Mouse (Mus musculus) forebrain, embryonic 11.5 days (tissue): ENCODE data around the gene Slc10a7. TPM values are rescaled to one million over a fixed set of nuclear protein-coding genes. Genes with fewer than 3 reads are reported as not detected.
"Not testable (repeated sequence)": the region's sequence is repeated elsewhere in the genome, so short reads cannot be mapped to it uniquely, and the experiment has no call there.

Experiments
- ATAC-seq: fragments of 200-750 bp; cut with Nextera tagmentation; replicated peaks from 2 replicates; pipeline ENCODE4 v1.8.0; 2017; ENCODE audit warnings: moderate TSS enrichment; ENCODE audit not compliant: low FRiP score
- DNase-seq: peaks from one replicate; pipeline ENCODE4 v3.0.0-alpha.2; 2017; ENCODE audit warnings: low spot score
- H3K27ac ChIP-seq: fragments of 300-500 bp; sonication (generic); 2 replicates; pipeline ENCODE4 v1.5.1; 2014; ENCODE audit warnings: low read depth, low read length
- H3K27me3 ChIP-seq: fragments of 300-500 bp; sonication (generic); 2 replicates; pipeline ENCODE4 v1.6.1; 2014; ENCODE audit warnings: mild to moderate bottlenecking, low read length, mixed read lengths; ENCODE audit not compliant: control insufficient read depth, insufficient read depth
- H3K36me3 ChIP-seq: fragments of 300-500 bp; sonication (generic); 2 replicates; pipeline ENCODE4 v1.6.1; 2014; ENCODE audit warnings: mild to moderate bottlenecking, low read length, moderate library complexity, mixed read lengths; ENCODE audit not compliant: control insufficient read depth, insufficient read depth
- H3K4me1 ChIP-seq: fragments of 300-500 bp; sonication (generic); replicated peaks from 2 replicates; pipeline ENCODE4 v1.6.1; 2014; ENCODE audit warnings: low read length, mixed read lengths; ENCODE audit not compliant: control insufficient read depth, insufficient read depth
- H3K4me2 ChIP-seq: fragments of 300-500 bp; sonication (generic); 2 replicates; pipeline ENCODE4 v1.6.1; 2014; ENCODE audit warnings: low read depth, mild to moderate bottlenecking, low read length, moderate library complexity, mixed read lengths; ENCODE audit not compliant: severe bottlenecking
- H3K4me3 ChIP-seq: fragments of 300-500 bp; sonication (generic); 2 replicates; pipeline ENCODE4 v1.5.1; 2014; ENCODE audit warnings: low read depth, low read length
- H3K9ac ChIP-seq: fragments of 300-500 bp; sonication (generic); 2 replicates; pipeline ENCODE4 v1.6.1; 2014; ENCODE audit warnings: low read length
- H3K9me3 ChIP-seq: fragments of 300-500 bp; sonication (generic); 2 replicates; pipeline ENCODE4 v1.6.1; 2016; ENCODE audit warnings: low read length, mixed read lengths; ENCODE audit not compliant: control insufficient read depth
- WGBS: fragments of 180-500 bp; shearing (Covaris S2); extraction: QIAGEN DNeasy Blood & Tissue Kit; methylation state at CpG from one replicate; pipeline ENCODE4 v1.1.7; 2014; 5-methylcytosine and 5-hydroxymethylcytosine counted together
- polyA plus RNA-seq: library from polyadenylated mRNA; unstranded; fragments of >200 nt; fragmentation: Nextera tagmentation; extraction: Ambion mirVana; gene quantifications from 2 replicates; pipeline ENCODE4 v1.2.1, GENCODE M21; 2014

Slc10a7 gene
- polyA plus RNA-seq, 1 experiment from 2014 or later = 8.5 TPM

- WGBS = 84% methylated on average over 5 of the region's 5 CpGs
- ATAC-seq = no peak
- Histone ChIP-seq H3K4me1 (no peaks in the 10 kb centered on the region), H3K4me2 (no peak overlapping the region), H3K27me3 (no peaks in the 10 kb centered on the region), H3K4me3 (no peak overlapping the region), H3K9me3 (no peaks in the 10 kb centered on the region), H3K27ac (no peak overlapping the region), H3K36me3 (no peaks in the 10 kb centered on the region), H3K9ac (no peak overlapping the region)
- DNase-seq = no peak
Measured at GRCm38 (mm10) chr8:78536716-78537115, 27.6 kb downstream of the Slc10a7 start.

DNA sequence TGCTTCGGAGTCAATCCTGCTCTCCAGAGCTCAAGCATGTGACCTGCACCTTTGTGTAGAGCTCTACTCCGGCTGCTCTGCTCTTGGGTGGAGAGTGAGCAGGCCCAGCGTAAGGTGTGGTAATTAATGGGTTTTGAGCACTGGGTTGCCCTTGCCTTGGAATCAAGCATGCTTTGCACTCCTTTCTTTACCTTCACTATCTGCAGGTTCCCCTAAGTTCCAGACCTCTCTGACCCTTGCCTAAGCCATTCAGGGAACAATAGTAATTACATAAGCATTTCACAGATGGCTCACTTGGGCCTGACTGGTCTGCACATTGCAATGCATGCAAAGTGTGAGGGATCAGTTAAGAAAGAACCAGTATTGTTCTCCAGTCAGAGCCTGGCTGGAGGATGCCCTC is 28.6 kb downstream of the Slc10a7 start:
- no peak for ATAC-seq
- no peaks in the 10 kb centered on the region for H3K27me3 ChIP-seq
- H3K36me3 ChIP-seq = no peaks in the 10 kb centered on the region
- H3K4me1 ChIP-seq = no peaks in the 10 kb centered on the region
- DNase-seq = no peak
- 83% methylated on average over 3 of the region's 3 CpGs for WGBS
- H3K9me3 ChIP-seq = no peaks in the 10 kb centered on the region
- H3K27ac ChIP-seq = no peak overlapping the region
- no peak overlapping the region for H3K9ac ChIP-seq
- H3K4me2 ChIP-seq = no peak overlapping the region
- no peak overlapping the region for H3K4me3 ChIP-seq

DNA sequence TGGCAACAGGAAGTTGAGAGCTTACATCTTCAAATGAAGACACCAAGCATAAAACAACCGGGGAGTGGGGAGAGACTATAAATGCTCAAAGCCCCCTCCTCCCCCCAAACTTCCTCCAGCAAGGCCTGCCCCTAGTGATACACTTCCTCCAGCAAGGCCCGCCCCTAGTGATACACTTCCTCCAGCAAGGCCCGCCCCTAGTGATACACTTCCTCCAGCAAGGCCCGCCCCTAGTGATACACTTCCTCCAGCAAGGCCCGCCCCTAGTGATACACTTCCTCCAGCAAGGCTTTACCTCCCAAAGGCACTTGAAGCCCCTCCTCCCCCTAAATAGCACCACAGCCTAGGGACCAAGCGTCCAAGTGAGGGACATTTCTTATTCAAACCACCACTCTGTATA is 33.5 kb downstream of the Slc10a7 start:
- not testable (repeated sequence) for H3K9me3 ChIP-seq, H3K4me3 ChIP-seq, ATAC-seq, H3K9ac ChIP-seq, H3K27me3 ChIP-seq, DNase-seq, H3K4me2 ChIP-seq, H3K36me3 ChIP-seq, H3K4me1 ChIP-seq, H3K27ac ChIP-seq
- WGBS = 93% methylated on average over 5 of the region's 6 CpGs

- H3K4me3 ChIP-seq = no peak overlapping the region
- H3K27me3 ChIP-seq = no peaks in the 10 kb centered on the region
- H3K4me2 ChIP-seq = no peak overlapping the region
- H3K36me3 ChIP-seq = no peaks in the 10 kb centered on the region
- H3K27ac ChIP-seq = no peak overlapping the region
- DNase-seq = no peak
- H3K9ac ChIP-seq = no peak overlapping the region
- 46% methylated on average over 1 of the region's 1 CpGs for WGBS
- no peak for ATAC-seq
- H3K4me1 ChIP-seq = no peaks in the 10 kb centered on the region
- H3K9me3 ChIP-seq = no peaks in the 10 kb centered on the region
Measured at GRCm38 (mm10) chr8:78543621-78544020, 34.5 kb downstream of the Slc10a7 start.

DNA sequence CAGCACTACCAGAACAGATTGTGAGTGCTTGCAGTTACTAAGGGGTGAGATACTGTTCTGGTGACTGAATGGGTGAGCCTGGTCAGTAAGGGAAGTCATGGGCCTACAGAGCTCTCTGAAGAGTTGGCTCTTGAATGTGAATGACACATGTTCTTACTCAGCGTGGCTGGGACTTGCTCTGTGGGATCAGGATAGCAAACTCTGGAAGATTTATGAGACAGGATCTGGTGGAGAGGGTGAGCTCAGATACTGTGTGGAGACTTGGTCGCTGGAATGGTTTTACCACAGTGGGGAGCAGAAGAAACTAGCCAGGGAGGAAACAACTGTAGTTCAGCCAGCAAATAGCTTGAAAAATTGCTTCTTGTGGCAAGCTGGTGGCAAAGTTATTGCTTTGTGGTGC is 35.4 kb downstream of the Slc10a7 start:
- 77% methylated on average over 2 of the region's 2 CpGs for WGBS
- DNase-seq (no peak), ATAC-seq (no peak)
- no peaks in the 10 kb centered on the region for H3K9me3 ChIP-seq
- no peaks in the 10 kb centered on the region for H3K4me1 ChIP-seq
- no peaks in the 10 kb centered on the region for H3K36me3 ChIP-seq
- H3K27me3 ChIP-seq = no peaks in the 10 kb centered on the region
- no peak overlapping the region for H3K9ac ChIP-seq
- no peak overlapping the region for H3K4me3 ChIP-seq
- H3K27ac ChIP-seq = no peak overlapping the region
- H3K4me2 ChIP-seq = no peak overlapping the region

- 56% methylated on average over 7 of the region's 14 CpGs for WGBS
- not testable (repeated sequence) for ATAC-seq, H3K4me3 ChIP-seq, H3K4me2 ChIP-seq, H3K27ac ChIP-seq, H3K4me1 ChIP-seq, H3K27me3 ChIP-seq, H3K9ac ChIP-seq, H3K36me3 ChIP-seq, DNase-seq, H3K9me3 ChIP-seq
Measured at GRCm38 (mm10) chr8:78545153-78545817, 36.1 kb downstream of the Slc10a7 start.

DNA sequence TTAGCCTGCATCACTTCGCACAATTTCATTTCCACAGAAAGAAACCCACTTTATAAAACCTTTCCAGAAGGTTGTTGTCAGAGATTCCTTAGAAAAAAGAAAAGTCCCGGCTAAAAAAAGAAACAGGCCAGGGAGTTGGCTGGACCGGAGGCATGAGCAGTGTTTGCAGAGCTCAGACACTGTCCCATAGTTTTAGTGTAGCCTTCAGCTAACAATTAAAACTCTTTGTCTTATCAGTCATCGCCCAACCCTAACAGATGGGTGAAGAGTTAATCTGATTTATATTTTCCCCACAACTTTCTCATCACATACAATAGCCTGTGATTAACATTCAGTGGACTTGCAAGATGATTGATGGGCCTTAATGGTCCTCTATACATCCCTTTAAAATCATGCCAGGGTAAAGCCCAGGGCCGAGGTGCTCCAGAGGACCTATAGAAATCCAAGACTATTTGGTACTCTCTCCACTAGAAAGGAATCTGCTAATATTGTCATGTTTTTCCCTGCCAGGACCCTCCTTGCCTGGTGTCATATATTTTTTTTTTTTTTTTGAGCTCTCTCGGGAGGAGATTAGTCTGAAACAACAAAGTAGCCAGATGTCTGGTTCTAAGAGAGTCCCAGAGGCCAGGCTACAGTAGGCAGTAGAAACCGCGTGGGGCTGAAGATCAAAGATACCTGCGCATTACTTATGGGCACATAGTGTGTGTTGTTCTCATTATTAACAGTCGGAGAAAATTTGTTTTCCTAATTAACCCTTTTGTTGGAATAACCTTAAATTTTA is 41.0 kb downstream of the Slc10a7 start:
- ATAC-seq (0 out of 2 replicates have a peak, but pooled peaks have one; percentile 55), DNase-seq (no peak)
- no peak overlapping the region for H3K27ac ChIP-seq
- no peaks in the 10 kb centered on the region for H3K9me3 ChIP-seq
- no peak overlapping the region for H3K9ac ChIP-seq
- 56% methylated on average over 10 of the region's 10 CpGs for WGBS
- H3K27me3 ChIP-seq = no peaks in the 10 kb centered on the region
- H3K4me1 ChIP-seq = peaks cover 2% of the 10 kb centered on the region; the same call in 1 of the 2 replicates
- H3K36me3 ChIP-seq = no peaks in the 10 kb centered on the region
- no peak overlapping the region for H3K4me2 ChIP-seq
- no peak overlapping the region for H3K4me3 ChIP-seq

DNA sequence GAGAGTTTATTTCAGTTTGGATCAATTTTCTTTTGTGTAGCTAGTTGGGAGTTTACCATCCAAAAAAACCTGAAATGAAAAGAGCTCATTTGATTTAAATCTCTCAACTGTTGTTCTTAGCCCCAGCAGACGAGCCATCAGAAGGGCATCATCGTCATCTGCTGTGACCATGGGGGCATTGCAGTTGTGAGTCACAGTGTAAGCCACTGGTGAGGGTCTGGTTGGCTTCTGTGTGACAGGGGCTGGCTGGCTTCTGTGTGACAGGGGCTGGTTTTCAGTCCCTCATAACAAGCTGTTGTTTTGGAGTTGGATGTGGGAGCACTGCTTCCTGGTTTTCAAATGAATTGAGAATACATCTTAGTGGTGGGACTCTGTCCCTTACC is 41.6 kb downstream of the Slc10a7 start:
- Histone ChIP-seq H3K9me3 (no peaks in the 10 kb centered on the region), H3K27me3 (no peaks in the 10 kb centered on the region), H3K36me3 (no peaks in the 10 kb centered on the region), H3K4me2 (no peak overlapping the region), H3K4me3 (no peak overlapping the region), H3K9ac (no peak overlapping the region), H3K4me1 (peaks cover 2% of the 10 kb centered on the region; the same call in 1 of the 2 replicates), H3K27ac (no peak overlapping the region)
- ATAC-seq (no peak), DNase-seq (no peak)
- 71% methylated on average over 2 of the region's 2 CpGs for WGBS

DNA sequence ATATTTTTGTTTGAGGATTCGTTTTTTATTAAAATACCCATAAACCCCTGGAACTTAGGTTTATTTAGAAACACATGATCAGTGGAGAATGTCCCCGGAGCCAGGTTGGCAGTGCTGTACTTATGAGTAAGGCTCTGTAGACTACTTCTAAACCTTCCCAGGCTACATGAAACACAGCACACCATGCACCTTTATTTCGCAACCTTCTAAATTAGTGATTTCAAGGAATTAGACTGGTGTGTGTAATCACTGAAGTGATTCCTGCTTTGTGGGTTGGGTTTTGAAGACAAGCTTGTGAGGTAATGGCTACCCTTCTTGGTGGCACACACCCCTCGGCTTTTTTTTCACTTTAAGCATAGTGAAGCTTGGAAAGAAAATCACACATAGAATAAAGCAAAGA is 46.7 kb downstream of the Slc10a7 start:
- H3K27ac ChIP-seq = no peak overlapping the region
- no peaks in the 10 kb centered on the region for H3K9me3 ChIP-seq
- no peaks in the 10 kb centered on the region for H3K36me3 ChIP-seq
- H3K4me1 ChIP-seq = peaks cover 5% of the 10 kb centered on the region; the same call in 1 of the 2 replicates
- H3K9ac ChIP-seq = no peak overlapping the region
- WGBS = 87% methylated on average over 4 of the region's 4 CpGs
- ATAC-seq (no peak), DNase-seq (no peak)
- H3K4me3 ChIP-seq = no peak overlapping the region
- no peak overlapping the region for H3K4me2 ChIP-seq
- H3K27me3 ChIP-seq = no peaks in the 10 kb centered on the region
